Mouse (Mus musculus) gastrocnemius, postnatal 25 days (tissue): ENCODE measurements around the gene Amn1. TPM values are rescaled to one million over a fixed set of nuclear protein-coding genes. Genes with fewer than 3 reads are reported as not detected.
"Not testable (repeated sequence)": the region's sequence is repeated elsewhere in the genome, so short reads cannot be mapped to it uniquely, and the experiment has no call there.

ENCODE experiments used
- DNase-seq: peaks from one replicate; pipeline ENCODE4 v3.0.0; 2022
- long read RNA-seq, 2 experiments: library from polyadenylated mRNA; stranded (forward); transcript quantifications; one replicate each; pipeline ENCODE4 v2.0.0; 2021
- total RNA-seq, 2 experiments: library from RNA; stranded (reverse); gene quantifications; 1 replicate in 1 of 2; 2 replicates in 1 of 2; pipeline ENCODE4 v1.2.3; 2021

Gene Amn1
- total RNA-seq = 10 to 100 TPM; 11.4 to 11.6 TPM
- long read RNA-seq, experiment 1, transcript Amn1-202 (7 exons, 1,457 nt) = major isoform, 9 of 17 reads
- long read RNA-seq, experiment 1, partial matches to known transcripts = 0 of 17 reads
- long read RNA-seq, experiment 1, other reads (novel, unspliced or antisense) = 8 of 17 reads
- long read RNA-seq, experiment 2, transcript Amn1-202 (7 exons, 1,457 nt) = major isoform, 8 of 22 reads
- long read RNA-seq, experiment 2, partial matches to known transcripts = 0 of 22 reads
- long read RNA-seq, experiment 2, other reads (novel, unspliced or antisense) = 14 of 22 reads

GRCm38 (mm10) chr6:149188041-149188924 is at the start of gene Amn1:
Amn1 (minus strand) TSS chr6:149188712.
- DNase-seq = peak; percentile 94

GRCm38 (mm10) chr6:149236807-149237206 is 48.3 kb upstream of the Amn1 start:
- DNase-seq = no peak

- no peak for DNase-seq
Measured at GRCm38 (mm10) chr6:149233918-149234317, 45.4 kb upstream of the Amn1 start.

DNA sequence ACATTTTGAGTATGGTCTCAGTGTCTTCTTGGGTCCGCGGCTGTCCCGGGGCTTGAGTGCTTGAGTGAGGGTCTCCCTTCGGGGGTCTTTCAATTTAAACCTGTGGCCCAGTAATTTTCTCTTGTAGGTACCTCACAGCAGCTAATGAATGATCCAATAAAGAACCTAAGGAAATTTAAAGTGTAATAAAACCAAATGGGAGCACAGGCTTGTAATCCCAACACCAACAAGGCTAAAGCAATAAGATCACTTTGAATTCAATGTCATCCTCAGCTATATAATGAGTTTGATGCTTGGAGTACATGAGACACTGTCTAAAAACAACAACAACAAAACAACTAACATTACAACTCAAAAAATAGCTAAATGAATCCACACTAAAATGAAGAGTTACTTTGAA is 36.2 kb upstream of the Amn1 start:
- no peak for DNase-seq

GRCm38 (mm10) chr6:149221296-149221695 is 32.8 kb upstream of the Amn1 start:
- no peak for DNase-seq

- no peak for DNase-seq
Measured at GRCm38 (mm10) chr6:149198572-149198971, 10.1 kb upstream of the Amn1 start.

GRCm38 (mm10) chr6:149197116-149197515 is 8.6 kb upstream of the Amn1 start:
- no peak for DNase-seq

- DNase-seq = no peak
Measured at GRCm38 (mm10) chr6:149193276-149193905, 4.9 kb upstream of the Amn1 start.

GRCm38 (mm10) chr6:149191951-149192350 is 3.4 kb upstream of the Amn1 start:
- not testable (repeated sequence) for DNase-seq

- DNase-seq = no peak
Measured at GRCm38 (mm10) chr6:149189340-149189922, 919 bp upstream of the Amn1 start.

DNA sequence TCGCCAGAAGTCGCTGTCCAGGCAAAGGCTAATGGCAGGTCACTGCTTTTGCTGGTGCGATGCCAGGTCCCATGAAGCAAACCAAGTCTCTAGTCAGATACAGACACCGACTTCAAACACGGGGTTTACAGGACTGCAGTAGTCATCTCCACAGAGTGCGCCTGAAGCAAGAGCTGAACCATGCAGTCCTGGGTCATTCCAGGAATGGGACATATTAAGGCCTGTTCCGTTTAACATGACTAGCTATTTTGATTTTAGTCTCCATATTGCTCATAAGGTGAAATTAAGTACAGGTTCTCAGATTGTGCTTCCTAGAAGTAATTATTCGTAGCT is 379 bp upstream of the Amn1 start:
- DNase-seq = no peak

DNA sequence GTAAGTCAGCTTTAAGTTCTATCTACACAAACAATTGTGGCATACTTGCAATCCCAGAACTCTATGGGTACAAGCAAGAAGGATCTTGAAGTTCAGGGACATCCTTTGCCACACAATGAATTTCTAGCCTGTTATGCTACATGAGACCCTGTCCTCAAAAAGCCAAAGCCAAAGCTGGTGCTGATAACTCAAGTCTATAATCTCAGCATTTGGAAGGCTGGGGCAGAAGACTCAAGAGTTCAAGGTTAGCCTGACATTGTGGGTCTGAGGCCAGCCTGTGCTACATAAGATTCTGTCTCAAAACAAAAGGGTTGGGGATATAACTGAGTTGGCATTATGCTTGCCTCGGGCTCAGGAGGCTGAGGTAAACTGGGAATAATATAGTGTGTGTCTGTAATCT is 1.1 kb downstream of the Amn1 start:
- no peak for DNase-seq

- DNase-seq = no peak
Measured at GRCm38 (mm10) chr6:149184007-149184406, 4.5 kb downstream of the Amn1 start.

- DNase-seq = no peak
Measured at GRCm38 (mm10) chr6:149179064-149179463, 9.4 kb downstream of the Amn1 start.

GRCm38 (mm10) chr6:149174932-149175570 is 13.5 kb downstream of the Amn1 start:
- DNase-seq = no peak

GRCm38 (mm10) chr6:149173831-149174625 is 14.5 kb downstream of the Amn1 start:
- no peak for DNase-seq

GRCm38 (mm10) chr6:149169965-149170364 is 18.5 kb downstream of the Amn1 start:
- DNase-seq = not testable (repeated sequence)

GRCm38 (mm10) chr6:149168436-149168835 is 20.1 kb downstream of the Amn1 start:
- no peak for DNase-seq

- no peak for DNase-seq
Measured at GRCm38 (mm10) chr6:149167672-149168071, 20.8 kb downstream of the Amn1 start.

GRCm38 (mm10) chr6:149167038-149167437 is 21.5 kb downstream of the Amn1 start:
- not testable (repeated sequence) for DNase-seq
